Mouse (Mus musculus) embryonic facial prominence, embryonic 11.5 days (tissue): ENCODE measurements around the gene Fgfr2. TPM values are rescaled to one million over a fixed set of nuclear protein-coding genes. Genes with fewer than 3 reads are reported as not detected.
A peak's percentile ranks its signal among the peaks of the same experiment; 100 is the strongest.

Experiments
- ATAC-seq: fragments of 200-750 bp; cut with Nextera tagmentation; replicated peaks from 2 replicates; pipeline ENCODE4 v1.8.0; 2017; ENCODE audit warnings: low read depth; ENCODE audit not compliant: insufficient number of reproducible peaks, low FRiP score, low TSS enrichment
- DNase-seq: peaks from one replicate; pipeline ENCODE4 v3.0.0-alpha.2; 2015; ENCODE audit warnings: low spot score
- H3K27ac ChIP-seq: fragments of 300-500 bp; sonication (generic); replicated peaks from 2 replicates; pipeline ENCODE4 v1.5.1; 2014; ENCODE audit warnings: mild to moderate bottlenecking, low read depth, low read length, control low read depth
- H3K27me3 ChIP-seq: fragments of 300-500 bp; sonication (generic); 2 replicates; pipeline ENCODE4 v1.6.1; 2014; ENCODE audit warnings: mild to moderate bottlenecking, low read length, moderate library complexity, mixed read lengths; ENCODE audit not compliant: control insufficient read depth, insufficient read depth
- H3K36me3 ChIP-seq: fragments of 300-500 bp; sonication (generic); replicated peaks from 2 replicates; pipeline ENCODE4 v1.6.1; 2014; ENCODE audit warnings: low read depth, mild to moderate bottlenecking, low read length, moderate library complexity, mixed read lengths; ENCODE audit not compliant: control insufficient read depth, insufficient read depth
- H3K4me1 ChIP-seq: fragments of 300-500 bp; sonication (generic); 2 replicates; pipeline ENCODE4 v1.6.1; 2014; ENCODE audit warnings: low read length, mixed read lengths; ENCODE audit not compliant: control insufficient read depth, insufficient read depth
- H3K4me2 ChIP-seq: fragments of 300-500 bp; sonication (generic); 2 replicates; pipeline ENCODE4 v1.6.1; 2014; ENCODE audit warnings: low read depth, mild to moderate bottlenecking, control low read depth, low read length, moderate library complexity
- H3K4me3 ChIP-seq: fragments of 300-500 bp; sonication (generic); 2 replicates; pipeline ENCODE4 v1.5.1; 2014; ENCODE audit warnings: low read depth, low read length, control low read depth
- H3K9ac ChIP-seq: fragments of 300-500 bp; sonication (generic); replicated peaks from 2 replicates; pipeline ENCODE4 v1.6.1; 2014; ENCODE audit warnings: mild to moderate bottlenecking, control low read depth, low read length
- H3K9me3 ChIP-seq: fragments of 300-500 bp; sonication (generic); replicated peaks from 2 replicates; pipeline ENCODE4 v1.6.1; 2016; ENCODE audit warnings: mild to moderate bottlenecking, low read length, inconsistent platforms, mixed read lengths; ENCODE audit not compliant: control insufficient read depth
- WGBS: fragments of 180-500 bp; shearing (Covaris S2); extraction: QIAGEN DNeasy Blood & Tissue Kit; methylation state at CpG from one replicate; pipeline ENCODE4 v1.1.7; 2014; 5-methylcytosine and 5-hydroxymethylcytosine counted together
- polyA plus RNA-seq: library from polyadenylated mRNA; unstranded; fragments of >200 nt; fragmentation: Nextera tagmentation; extraction: Ambion mirVana; gene quantifications from 2 replicates; pipeline ENCODE4 v1.2.1, GENCODE M21; 2014

Gene Fgfr2
- polyA plus RNA-seq, 1 experiment from 2014 or later, result 75.6 TPM

DNA sequence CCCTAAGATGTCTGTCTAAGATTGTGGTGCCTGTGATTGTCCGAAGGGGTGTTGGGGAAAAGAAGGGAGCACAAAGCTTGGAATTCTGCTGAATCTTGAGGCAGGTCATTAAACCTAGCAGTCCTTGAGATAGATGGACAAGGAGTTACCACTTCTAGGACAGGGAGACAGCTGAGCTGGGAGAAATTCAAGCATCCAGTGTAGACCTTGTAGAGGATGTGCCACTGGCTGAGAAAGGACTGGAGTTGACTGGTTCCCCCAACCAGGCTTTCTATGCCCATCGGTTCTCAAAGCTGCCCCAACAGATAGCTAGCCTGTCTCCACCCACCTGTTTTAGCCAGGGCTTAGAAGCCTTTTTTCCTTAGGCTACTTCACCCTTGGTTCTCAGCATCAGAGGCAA is 1576.7 kb downstream of the Fgfr2 start:
- 0% methylated on average over 2 of the region's 2 CpGs for WGBS

DNA sequence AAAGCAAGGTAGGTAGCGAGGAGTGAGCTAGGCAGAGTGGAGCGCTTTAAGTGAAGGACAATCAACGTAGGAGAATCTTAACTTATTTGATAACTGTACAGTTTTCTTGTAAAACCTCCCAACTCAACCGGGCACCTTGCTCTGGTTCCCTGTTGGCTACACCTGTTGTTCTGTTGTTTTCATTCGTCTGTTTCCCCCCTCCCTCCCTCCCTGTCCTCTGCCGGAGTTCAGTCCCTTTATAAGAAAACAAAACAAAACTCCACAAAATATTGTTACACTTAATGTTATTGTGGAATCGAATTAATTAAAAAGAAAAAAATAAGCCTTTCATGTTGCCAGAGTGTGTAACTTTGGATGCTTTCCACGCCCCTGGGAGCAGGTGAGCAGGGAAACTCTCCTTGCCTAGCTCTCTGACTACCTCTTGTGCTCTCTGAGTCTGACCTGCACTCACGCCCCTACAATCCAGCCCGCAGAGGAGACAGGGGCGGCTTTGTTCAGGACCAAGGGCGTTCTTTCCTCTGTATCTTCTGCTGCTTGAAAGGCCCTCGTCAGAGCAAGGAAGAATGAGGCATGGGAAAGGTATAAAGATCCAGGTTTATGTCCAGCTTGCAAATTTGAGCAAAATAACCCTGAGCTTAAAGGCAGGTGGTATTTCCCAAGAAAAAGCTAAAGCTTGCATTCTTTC is 1577.3 kb downstream of the Fgfr2 start:
- Histone ChIP-seq H3K4me3 (no peak overlapping the region), H3K9ac (no peak overlapping the region), H3K4me1 (peaks cover 10% of the 10 kb centered on the region), H3K9me3 (no peaks in the 10 kb centered on the region), H3K27me3 (peaks cover 89% of the 10 kb centered on the region), H3K4me2 (no peak overlapping the region), H3K36me3 (no peaks in the 10 kb centered on the region), H3K27ac (no peak overlapping the region)
- no peak for DNase-seq
- no peak for ATAC-seq
- 2% methylated on average over 13 of the region's 13 CpGs for WGBS

More for the DNA sequence above, 1576.7 kb downstream of the Fgfr2 start:
- no peak overlapping the region for H3K4me2 ChIP-seq
- peaks cover 10% of the 10 kb centered on the region for H3K4me1 ChIP-seq
- no peak overlapping the region for H3K4me3 ChIP-seq
- DNase-seq, result no peak
- no peak for ATAC-seq
- H3K9me3 ChIP-seq, result no peaks in the 10 kb centered on the region
- H3K27ac ChIP-seq, result no peak overlapping the region
- no peaks in the 10 kb centered on the region for H3K36me3 ChIP-seq
- peaks cover 90% of the 10 kb centered on the region for H3K27me3 ChIP-seq
- H3K9ac ChIP-seq, result no peak overlapping the region

DNA sequence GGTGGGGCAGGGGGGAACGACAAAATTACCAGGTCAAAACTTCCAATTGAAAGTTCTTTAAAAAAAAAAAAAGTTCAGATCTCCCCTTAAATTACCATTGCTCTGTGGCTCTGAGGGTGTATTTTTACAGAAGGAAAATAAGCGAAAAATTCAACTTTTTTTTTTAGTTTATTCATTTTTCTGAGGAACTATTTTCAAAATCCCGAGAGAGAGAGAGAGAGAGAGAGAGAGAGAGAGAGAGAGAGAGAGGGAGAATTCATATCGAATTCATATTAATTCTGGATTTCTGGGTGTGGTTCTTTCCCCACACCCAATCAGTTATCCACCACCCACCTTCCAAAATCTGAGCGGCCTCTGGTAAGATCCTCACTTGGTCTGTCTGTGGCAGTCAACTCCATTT is 1578.3 kb downstream of the Fgfr2 start:
- Histone ChIP-seq H3K9ac (no peak overlapping the region), H3K27me3 (peaks cover 88% of the 10 kb centered on the region)
- WGBS, result under 1% methylated on average over 5 of the region's 5 CpGs

DNA sequence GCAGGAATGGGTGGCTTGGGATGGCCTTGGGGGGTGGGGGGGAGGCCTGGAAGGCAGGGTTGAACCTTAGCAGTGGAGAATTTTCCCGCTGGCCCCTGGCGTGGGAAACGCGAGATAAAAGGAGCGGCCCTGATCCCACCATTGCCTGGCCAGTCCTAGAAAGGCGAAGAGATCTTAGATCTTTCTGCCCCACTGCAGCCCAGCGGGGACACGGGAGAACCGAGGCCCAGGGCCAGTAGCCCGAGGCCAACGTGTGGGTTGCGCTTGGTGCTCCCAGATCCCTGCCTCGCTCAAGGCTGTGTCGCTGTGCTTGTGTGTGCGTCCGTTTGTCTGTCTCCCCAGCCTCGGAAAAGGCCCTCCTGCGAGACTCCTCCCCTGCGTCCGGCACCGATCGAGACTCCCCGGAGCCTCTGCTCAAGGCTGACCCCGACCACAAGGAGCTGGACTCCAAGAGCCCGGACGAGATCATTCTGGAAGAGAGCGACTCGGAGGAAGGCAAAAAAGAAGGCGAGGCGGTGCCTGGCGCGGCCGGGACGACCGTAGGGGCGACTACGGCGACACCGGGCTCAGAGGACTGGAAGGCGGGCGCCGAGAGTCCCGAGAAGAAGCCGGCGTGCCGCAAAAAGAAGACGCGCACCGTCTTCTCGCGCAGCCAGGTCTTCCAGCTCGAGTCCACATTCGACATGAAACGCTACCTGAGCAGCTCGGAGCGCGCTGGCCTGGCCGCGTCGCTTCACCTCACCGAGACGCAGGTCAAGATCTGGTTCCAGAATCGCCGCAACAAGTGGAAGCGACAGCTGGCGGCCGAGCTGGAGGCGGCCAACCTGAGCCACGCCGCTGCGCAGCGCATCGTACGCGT is 1579.3 kb downstream of the Fgfr2 start:
- H3K27me3 ChIP-seq, result peaks cover 83% of the 10 kb centered on the region
- H3K27ac ChIP-seq, result no peak overlapping the region
- H3K9ac ChIP-seq, result no peak overlapping the region
- no peaks in the 10 kb centered on the region for H3K9me3 ChIP-seq
- ATAC-seq (no peak), DNase-seq (peak; percentile 45)
- H3K4me1 ChIP-seq, result peaks cover 10% of the 10 kb centered on the region
- peak overlapping the region; percentile 25 for H3K4me2 ChIP-seq
- no peaks in the 10 kb centered on the region for H3K36me3 ChIP-seq
- under 1% methylated on average over 74 of the region's 75 CpGs for WGBS
- peak overlapping the region; percentile 15; the same call in 1 of the 2 replicates for H3K4me3 ChIP-seq

More for the DNA sequence above, 1578.3 kb downstream of the Fgfr2 start:
- Histone ChIP-seq H3K9me3 (no peaks in the 10 kb centered on the region), H3K4me1 (peaks cover 10% of the 10 kb centered on the region), H3K4me2 (no peak overlapping the region), H3K4me3 (no peak overlapping the region), H3K27ac (no peak overlapping the region), H3K36me3 (no peaks in the 10 kb centered on the region)
- DNase-seq (peak; percentile 20), ATAC-seq (no peak)

DNA sequence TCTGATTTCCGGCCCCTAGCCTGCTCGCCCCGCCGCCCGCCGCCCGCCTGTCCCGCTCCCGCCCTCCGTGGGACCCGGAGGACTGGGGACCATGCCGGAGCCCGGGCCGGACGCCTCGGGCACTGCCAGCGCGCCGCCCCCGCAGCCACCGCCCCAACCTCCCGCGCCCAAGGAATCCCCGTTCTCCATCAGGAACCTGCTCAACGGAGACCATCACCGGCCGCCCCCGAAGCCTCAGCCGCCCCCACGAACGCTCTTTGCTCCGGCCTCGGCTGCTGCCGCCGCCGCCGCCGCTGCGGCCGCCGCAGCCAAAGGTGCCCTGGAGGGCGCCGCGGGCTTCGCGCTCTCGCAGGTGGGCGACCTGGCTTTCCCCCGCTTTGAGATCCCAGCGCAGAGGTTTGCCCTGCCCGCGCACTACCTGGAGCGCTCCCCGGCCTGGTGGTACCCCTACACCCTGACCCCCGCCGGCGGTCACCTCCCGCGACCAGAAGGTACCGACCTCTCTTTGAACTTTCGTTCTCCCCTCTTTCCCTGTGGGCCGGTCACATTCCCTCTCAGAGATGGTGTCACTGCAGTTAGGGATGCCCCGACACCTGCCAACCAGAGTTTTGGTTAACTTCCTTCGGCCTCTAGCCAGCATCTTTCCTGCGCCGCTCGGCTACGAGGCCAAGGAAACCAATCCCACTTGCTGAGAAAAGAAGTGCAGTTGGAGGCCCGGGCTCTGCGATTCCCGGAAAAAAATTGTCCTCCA is 1580.1 kb downstream of the Fgfr2 start:
- H3K27ac ChIP-seq, result no peak overlapping the region
- peak overlapping the region; percentile 3; the same call in 1 of the 2 replicates for H3K9ac ChIP-seq

DNA sequence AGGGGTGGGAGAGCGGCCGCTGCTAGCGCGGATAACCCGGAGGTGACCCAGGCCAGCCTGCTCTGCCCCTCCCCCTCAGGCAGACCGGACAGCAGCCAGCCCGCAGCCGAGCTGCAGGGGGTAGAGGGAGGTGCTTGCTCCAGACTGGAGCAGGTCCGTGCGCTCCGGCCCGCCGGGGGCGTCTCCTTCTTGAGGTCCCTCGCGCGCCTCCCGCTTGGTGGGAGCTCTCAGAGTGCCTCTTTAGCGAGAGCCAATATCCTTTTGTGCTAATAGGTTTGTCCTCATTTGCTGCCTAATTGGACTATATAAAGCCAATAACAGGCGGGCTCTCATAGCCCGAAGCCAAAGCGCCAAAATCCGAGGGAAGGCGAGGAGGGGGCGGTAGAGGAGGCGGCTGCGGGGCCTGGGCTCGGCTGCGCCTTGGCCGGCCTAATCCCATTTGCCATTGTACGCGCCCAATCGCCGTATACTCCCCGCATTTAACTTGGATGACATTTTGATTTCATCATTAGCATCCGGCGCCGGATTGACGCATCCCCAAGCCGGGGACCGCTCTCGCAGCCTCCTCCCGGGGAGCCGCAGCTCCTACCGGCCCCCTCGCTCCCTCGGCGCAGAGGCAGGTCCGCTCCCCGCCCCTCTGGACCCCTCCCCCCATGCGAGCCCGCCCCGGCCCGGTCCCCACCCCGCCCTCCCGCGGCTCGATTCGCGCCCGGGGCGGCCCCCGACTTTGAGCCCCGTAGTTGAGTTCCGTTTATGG is 1580.9 kb downstream of the Fgfr2 start, which contains the start of gene Hmx3:
Hmx3 (plus strand) TSS at position 753 of the 757 bp plus-strand sequence.
- H3K9me3 ChIP-seq, result no peaks in the 10 kb centered on the region
- peaks cover 10% of the 10 kb centered on the region for H3K4me1 ChIP-seq
- DNase-seq, result peak; percentile 45
- H3K27ac ChIP-seq, result no peak within 1 kb of the TSS
- H3K36me3 ChIP-seq, result no peaks in the 10 kb centered on the region
- peak within 1 kb of the TSS; percentile 30 for H3K4me3 ChIP-seq
- peak within 1 kb of the TSS; percentile 75 for H3K4me2 ChIP-seq
- under 1% methylated on average over 55 of the region's 65 CpGs for WGBS
- ATAC-seq, result peak; percentile 49; the same call in 1 of the 2 replicates
- peak within 1 kb of the TSS; percentile 3; the same call in 1 of the 2 replicates for H3K9ac ChIP-seq
- H3K27me3 ChIP-seq, result peaks cover 68% of the 10 kb centered on the region

More for the DNA sequence above, 1580.1 kb downstream of the Fgfr2 start:
- ATAC-seq, result no peak
- H3K36me3 ChIP-seq, result no peaks in the 10 kb centered on the region
- under 1% methylated on average over 58 of the region's 71 CpGs for WGBS
- H3K9me3 ChIP-seq, result no peaks in the 10 kb centered on the region
- H3K4me2 ChIP-seq, result peak overlapping the region; percentile 75
- H3K27me3 ChIP-seq, result peaks cover 75% of the 10 kb centered on the region
- peaks cover 10% of the 10 kb centered on the region for H3K4me1 ChIP-seq
- H3K4me3 ChIP-seq, result peak overlapping the region; percentile 30
- peak; percentile 38 for DNase-seq
